Mouse (Mus musculus): ENCODE measurements around the gene Prdm11.
A peak's percentile ranks its signal among the peaks of the same experiment; 100 is the strongest.

Prdm11 gene

DNA sequence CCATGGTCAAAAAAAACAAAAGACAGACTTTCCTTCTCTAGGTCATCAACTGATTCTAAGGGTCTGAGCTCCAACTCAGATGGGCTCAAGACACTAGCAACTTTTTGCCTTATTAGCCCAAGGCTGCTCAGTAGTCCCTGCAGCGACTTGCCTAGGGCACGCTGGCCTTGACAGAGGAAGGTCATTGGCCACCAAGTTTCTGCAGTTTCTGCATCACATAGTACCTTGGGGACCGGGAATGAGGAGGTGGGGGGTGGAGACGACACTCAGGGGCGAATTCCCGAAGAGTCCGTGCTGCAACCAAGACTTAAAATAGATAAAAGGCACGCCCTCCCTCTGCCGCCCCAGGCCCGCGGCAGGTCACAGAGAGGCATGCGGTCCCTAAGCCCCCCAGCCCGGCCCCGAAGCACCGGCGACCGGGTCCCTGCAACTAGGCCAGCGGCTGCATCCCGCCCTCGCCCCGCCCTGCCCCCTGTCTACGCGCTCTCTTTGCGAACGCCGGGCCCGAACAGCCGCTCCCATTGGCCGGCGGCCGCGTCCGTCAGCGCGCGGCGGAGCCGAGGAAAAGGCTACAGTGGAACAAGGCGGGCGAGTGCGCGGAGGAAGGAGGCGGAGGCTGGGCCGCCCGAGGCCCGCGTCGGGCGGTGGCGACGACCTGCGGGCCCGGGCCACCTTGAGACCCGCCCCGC is 694 bp downstream of the Prdm11 start:
- peak; percentile 97 for DNase-seq

GRCm38 (mm10) chr2:93043449-93044157 is 2.4 kb downstream of the Prdm11 start:
- no peak for DNase-seq

- DNase-seq: no peak
Measured at GRCm38 (mm10) chr2:93041470-93041869, 4.5 kb downstream of the Prdm11 start.

GRCm38 (mm10) chr2:93040841-93041240 is 5.1 kb downstream of the Prdm11 start:
- DNase-seq: no peak

DNA sequence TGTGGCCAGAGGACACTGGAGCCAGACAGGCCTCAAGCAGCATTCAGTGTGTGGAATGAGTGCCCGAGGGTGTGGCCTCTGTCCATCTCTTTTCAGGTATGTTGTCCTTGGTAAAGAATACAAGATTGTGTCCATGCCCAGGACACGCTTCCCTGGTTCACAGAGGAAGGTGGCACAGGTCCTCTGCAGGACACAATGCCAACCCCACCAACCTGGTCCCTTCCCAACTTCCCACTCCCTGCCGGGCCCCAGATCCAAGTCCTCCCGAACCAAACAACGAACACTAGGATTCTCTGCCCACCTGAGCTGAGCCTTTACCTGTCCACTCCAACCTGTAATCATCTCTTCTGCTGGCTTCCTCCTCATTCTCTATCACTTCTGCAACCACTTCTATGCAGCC is 6.3 kb downstream of the Prdm11 start:
- no peak for DNase-seq

DNA sequence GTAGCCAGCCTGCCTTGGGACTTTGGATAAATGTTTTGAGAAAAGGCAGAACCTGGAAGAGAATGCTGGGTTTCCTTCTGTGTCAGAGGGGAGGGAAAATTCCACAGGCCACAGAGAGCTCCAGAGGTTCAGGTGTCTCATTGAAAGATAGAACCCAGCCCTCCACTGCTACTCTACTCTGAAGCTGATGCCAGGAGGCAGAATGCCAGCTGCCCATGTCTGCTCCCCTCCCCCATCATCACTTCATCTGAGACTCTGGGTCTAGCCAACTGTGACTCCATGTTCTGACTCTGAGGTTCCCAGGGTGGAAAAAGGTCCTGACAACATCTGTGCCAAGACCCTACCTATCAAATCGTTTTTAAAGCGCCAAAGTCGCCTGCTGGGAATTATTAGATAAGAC is 6.9 kb downstream of the Prdm11 start:
- DNase-seq: no peak

DNA sequence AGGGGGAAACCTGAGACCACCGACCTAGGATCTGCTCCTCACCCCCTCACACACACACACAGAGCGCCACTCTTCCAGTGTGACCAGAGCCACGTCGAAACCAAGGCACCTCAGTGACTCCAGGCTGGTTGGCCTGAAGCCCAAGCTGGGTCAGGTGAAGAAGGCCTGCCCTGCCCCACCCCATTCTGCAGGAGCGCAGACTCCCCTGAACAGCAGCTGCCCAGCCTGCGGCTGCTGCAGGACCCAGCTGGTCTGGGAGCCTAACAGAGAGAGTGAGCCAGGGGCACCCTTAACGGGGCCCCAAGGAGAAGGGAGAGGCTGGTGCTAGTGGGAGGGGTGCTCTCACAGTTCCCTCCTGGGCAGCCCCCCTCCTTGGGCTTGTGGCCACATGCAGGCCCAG is 10.3 kb downstream of the Prdm11 start:
- no peak for DNase-seq

GRCm38 (mm10) chr2:93032651-93033050 is 13.3 kb downstream of the Prdm11 start:
- peak; percentile 55 for DNase-seq

DNA sequence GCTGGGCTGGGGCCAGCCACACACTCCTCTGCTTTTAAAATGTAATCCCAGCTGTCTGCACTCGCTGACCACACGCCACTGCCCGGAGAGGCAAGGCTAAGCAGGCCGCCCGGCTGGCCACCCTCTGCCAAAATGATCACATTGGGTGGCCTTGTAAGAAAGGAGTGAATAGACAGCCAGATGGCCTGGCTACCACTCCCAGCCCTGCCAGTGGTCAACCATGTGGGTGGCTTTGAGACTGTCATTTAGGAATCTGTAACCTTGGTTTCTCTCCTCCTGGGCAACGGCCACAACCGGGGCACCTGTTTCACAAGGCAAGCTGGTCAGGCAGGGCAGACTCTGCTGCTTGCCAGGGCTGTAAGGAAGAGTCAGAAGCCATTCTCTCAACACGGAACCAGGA is 13.9 kb downstream of the Prdm11 start:
- DNase-seq: peak; percentile 79

DNA sequence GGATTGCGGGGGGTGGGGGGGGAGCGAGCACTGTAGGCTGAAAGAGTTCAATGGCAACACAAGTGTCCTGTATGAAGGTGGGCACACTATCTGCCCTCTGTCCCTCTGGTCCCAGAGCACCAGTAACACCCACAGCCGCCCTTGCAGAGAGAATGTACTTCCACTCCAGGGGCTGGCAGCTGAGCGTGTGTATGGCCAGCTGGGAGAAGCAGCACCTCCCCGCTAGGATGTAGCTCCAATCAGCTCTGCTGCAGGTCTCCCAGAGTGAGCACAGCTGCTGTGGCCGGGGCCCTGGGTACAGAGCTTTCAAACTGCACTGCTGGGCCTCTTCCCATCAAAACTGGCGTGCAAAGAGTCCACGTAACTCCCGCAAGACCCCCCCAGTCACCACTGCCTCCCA is 14.9 kb downstream of the Prdm11 start:
- DNase-seq: no peak

- DNase-seq: peak; percentile 89
Measured at GRCm38 (mm10) chr2:93030101-93030500, 15.9 kb downstream of the Prdm11 start.

DNA sequence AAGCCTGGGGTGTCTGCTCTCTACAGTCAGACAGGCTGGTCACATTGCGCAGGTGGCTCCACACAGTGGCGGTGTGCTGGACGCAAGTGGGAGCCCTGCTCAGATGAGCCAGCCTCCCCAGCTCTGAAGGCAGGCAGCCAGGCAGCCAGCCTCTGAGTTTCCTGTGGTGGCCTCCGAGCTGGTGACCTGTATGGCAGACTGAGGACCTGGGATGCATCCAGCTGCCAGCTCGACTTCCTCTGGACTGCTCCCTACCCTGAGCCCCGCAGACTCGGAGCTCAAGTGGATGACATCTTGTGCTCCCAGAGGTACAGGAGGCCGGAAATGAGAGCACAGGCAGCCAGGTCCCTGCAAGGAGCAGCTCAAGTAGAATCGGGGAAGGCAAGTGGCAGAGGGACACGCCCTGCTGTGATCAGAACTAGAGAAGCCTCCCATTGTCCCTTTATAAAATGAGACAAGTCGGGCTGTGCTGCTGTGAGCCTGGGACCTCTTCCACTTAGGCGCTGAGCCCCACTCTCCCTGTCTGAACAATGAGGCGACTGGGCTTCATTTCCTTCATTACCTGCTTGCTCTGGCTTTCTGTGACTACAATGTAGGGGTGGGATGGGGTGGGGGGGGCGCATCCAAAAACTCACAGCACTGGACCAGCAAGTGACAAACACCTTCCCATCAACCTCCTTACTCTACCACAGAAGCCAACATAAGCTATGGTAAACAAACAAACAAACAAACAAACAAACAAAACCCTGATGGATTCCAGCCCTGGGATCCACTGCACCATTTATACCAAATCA is 16.5 kb downstream of the Prdm11 start:
- peak; percentile 79 for DNase-seq

DNA sequence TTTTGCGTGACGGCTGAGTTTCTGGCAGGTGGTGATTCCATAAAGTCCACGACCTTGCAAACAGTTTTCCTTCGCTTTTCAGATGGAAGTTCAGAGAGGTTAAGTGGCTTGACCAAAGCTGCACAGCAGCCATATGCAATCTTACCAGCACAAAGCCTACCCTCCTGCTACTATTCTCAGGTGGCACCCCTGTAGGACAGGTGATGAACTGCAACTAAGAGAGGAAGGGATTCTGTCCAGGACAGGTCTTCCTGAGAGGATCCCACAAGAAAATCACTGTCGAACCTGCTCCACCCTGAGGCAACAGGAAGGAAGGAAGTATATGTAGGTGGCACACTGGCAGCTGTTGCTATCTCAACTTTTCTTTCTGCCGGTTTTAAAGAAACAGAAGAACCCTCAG is 17.1 kb downstream of the Prdm11 start:
- no peak for DNase-seq

DNA sequence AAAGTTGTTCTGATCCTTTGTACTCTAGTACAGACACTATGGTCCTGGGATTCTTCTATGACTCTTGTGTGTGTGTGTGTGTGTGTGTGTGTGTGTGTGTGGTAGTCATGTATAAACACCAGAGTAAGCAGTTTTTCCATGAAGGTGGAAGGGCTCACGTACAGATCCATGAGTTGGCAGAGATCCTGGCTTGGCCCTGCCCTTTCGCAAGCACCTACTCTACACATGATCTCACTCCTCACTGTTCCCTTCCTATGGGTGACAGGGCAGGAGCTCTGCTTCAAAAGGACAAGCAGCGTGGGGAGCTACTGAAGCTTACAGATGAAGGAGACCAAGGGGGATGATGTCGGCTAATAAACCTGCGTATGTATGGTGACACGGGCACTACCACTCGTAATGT is 18.3 kb downstream of the Prdm11 start:
- no peak for DNase-seq

DNA sequence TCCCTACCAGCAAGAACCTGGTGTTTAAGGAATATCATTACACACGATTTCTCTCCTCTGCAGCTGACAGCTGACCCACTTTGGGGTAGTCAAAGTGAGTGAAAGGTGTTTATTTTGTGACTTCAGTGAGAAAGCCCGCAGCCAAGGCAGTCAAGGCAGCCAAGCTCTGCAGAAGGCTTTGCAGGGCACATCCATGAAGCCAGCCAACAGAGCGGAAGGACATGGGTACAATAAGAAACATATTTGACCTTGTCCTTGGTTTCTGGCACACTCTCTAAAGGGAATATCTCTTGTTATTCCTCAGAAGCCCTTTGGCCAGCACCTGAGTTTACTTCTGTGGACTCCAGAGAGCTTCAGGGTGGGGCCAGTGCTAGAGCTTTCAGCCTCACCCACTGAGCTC is 21.5 kb downstream of the Prdm11 start:
- no peak for DNase-seq

- peak; percentile 74 for DNase-seq
Measured at GRCm38 (mm10) chr2:93018854-93019253, 27.1 kb downstream of the Prdm11 start.

DNA sequence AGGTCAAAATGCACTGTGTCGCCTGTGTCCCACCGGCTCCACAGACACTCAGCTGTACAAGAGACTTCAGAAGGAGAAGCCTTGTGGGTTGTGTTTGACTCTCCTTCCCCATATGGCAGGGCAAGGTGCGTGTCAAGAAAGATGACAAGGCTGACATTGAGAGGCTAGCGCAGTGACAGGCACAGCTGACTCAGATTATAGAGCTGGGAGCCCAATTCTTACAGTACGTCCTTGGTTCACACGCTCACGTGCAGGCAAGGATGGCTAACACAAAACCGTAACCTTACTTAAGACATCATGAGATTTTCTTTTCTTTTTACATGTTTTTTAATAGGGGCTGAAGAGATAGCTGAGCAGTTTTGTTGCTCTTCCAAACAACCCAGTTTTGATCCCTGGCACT is 28.8 kb downstream of the Prdm11 start:
- DNase-seq: no peak

DNA sequence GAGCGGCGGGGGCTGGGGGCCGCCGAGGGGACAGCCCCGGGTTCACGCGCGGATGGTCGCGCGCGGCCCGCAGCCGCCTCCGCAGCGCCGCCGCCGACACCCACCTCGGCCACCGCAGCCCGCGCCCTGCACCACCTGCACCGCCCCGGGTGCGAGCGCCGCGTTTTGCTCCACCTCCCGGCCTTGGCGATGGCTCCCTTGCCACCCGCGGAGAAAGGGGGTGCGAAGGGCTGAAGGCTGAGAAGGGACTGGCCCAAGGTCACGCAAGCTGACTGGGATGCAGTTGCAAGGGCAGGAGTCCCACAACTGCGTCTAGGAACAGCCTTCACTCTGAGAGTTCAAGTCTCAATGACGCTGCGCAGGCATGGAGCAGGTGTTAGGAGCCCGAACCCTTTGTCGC is 30.9 kb downstream of the Prdm11 start:
- DNase-seq: no peak

- peak; percentile 61 for DNase-seq
Measured at GRCm38 (mm10) chr2:93014093-93014937, 31.7 kb downstream of the Prdm11 start.

DNA sequence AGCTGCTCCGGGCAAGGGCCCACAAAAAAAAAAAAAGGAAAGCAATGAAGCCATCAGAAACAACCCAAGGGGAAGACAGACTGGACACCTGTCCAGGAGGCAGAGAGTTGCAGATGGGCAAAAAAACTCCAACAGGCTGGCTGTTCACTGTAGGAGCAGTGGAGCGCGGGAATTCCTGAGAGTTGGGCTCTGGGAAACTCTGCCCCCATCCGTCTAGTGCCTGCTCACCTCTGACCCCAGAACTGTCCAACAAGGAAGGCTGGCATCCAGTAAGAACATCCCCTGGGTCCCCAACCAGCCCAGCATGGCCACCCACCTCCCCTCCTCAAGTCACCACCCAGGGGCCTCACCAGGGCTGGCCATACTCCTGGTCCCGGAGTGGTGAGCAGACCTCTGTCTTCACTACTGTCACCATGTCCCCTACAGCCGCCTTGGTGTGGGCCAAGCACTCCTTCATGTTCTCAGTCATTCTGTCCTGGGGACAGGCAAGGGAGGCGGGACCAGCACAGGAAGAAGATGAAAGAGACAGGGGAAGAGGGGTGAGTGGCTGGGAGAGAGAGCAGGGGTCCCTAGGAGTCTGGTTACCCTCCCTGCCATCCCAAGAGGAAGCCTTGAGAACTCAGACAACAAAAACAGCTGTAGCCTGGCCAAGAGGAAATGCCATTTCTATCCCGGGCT is 32.4 kb downstream of the Prdm11 start:
- DNase-seq: no peak

DNA sequence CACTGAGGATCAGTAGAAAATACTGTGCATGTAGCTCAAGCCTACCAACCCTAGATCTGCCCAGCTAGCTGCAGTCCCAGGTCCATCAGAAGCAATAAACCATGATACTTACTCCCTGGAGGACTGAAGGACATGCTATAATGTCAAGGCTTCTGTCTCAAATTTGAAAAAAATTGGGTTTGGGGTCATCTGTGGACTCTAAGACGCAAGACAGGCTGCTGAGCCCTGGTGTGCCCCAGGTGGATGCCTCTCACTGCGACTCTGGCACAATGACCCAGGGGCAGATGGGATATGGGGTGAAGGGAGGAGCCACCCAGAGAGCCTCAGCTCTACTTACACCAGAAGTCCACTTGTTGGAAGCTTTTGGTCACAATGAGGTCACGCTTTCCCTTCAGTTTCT is 33.0 kb downstream of the Prdm11 start:
- no peak for DNase-seq

- DNase-seq: no peak
Measured at GRCm38 (mm10) chr2:93011933-93012332, 34.0 kb downstream of the Prdm11 start.

Measured in cerebellum, adult 9-11 months (tissue).